Mouse (Mus musculus): ENCODE results near the gene Gm813.

DNA sequence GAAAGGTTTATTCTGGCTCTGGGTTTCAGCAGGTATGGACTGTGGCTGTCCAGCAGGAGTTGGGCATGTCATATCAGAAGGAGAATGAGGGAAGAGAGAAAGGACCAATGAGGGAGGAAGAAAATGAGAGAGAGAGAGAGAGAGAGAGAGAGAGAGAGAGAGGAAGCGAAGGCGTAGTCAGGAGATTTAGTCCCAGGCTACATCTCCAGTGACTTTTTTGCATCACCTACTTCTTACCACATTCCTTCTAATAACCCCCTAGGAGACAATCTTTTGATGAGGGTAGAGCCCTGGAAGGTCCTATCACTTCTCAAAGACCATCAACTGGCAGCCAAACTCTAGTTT is 11.5 kb upstream of the Gm813 start:
- TF ChIP-seq CTCF (IDR thresholded peaks at IDR 0.05; ENCODE audit: insufficient read depth, low read depth, low read length) (no peak), POLR2A (IDR thresholded peaks at IDR 0.05; ENCODE audit: insufficient read depth, low read depth, low read length) (no peak)
